Mouse (Mus musculus): ENCODE results near the gene Ier3. TPM values are rescaled to one million over a fixed set of nuclear protein-coding genes. Genes with fewer than 3 reads are reported as not detected.

Ier3 gene
- polyA plus RNA-seq, 1 experiment from 2014 or later: 13.7 TPM

DNA sequence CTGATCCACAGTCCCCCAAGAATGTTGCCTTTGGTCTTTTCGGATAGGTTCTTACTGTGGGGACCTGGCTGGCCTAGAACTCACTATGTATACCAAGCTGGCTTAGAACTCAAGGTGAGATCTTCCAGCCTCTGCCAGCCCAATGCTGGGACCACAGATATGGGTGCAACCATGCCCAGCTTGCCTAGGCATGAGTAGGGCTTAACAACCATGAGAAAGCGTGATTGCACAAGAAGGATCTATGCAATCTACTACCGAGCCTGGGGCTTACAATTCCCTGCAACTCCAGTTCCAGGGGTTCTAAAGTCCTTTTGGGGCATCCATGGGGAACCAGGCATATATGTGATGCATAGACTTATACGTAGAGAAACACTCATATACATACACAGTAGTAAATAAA lies 30.6 kb upstream of the Ier3 start:
- Histone ChIP-seq H3K9ac (no peak overlapping the region), H3K4me1 (no peaks in the 10 kb centered on the region), H3K27ac (no peak overlapping the region), H3K4me3 (no peak overlapping the region), H3K27me3 (no peaks in the 10 kb centered on the region), H3K9me3 (no peaks in the 10 kb centered on the region), H3K36me3 (no peaks in the 10 kb centered on the region), H3K4me2 (replicated peaks) (no peak overlapping the region)
- WGBS: 88% methylated on average over 4 of the region's 4 CpGs
- no peak for ATAC-seq (ENCODE audit: low FRiP score, low read depth)

- Histone ChIP-seq H3K27ac (no peak overlapping the region), H3K27me3 (no peaks in the 10 kb centered on the region), H3K4me1 (no peaks in the 10 kb centered on the region), H3K9ac (no peak overlapping the region), H3K36me3 (no peaks in the 10 kb centered on the region), H3K4me3 (no peak overlapping the region), H3K4me2 (replicated peaks) (no peak overlapping the region), H3K9me3 (no peaks in the 10 kb centered on the region)
- 78% methylated on average over 2 of the region's 2 CpGs for WGBS
- ATAC-seq (ENCODE audit: low FRiP score, low read depth): no peak
Observed at GRCm38 (mm10) chr17:35792837-35793236, 28.6 kb upstream of the Ier3 start.

- Histone ChIP-seq H3K27ac (no peak overlapping the region), H3K27me3 (no peaks in the 10 kb centered on the region), H3K36me3 (no peaks in the 10 kb centered on the region), H3K4me3 (no peak overlapping the region), H3K9me3 (peaks cover 8% of the 10 kb centered on the region; the same call in 1 of the 2 replicates), H3K9ac (no peak overlapping the region), H3K4me2 (replicated peaks) (no peak overlapping the region), H3K4me1 (no peaks in the 10 kb centered on the region)
- no peak for ATAC-seq (ENCODE audit: low FRiP score, low read depth)
- 60% methylated on average over 2 of the region's 2 CpGs for WGBS
Observed at GRCm38 (mm10) chr17:35795099-35795498, 26.4 kb upstream of the Ier3 start.

GRCm38 (mm10) chr17:35795656-35796055 lies 25.8 kb upstream of the Ier3 start:
- 83% methylated on average over 6 of the region's 6 CpGs for WGBS
- ATAC-seq (ENCODE audit: low FRiP score, low read depth): no peak
- Histone ChIP-seq H3K4me1 (no peaks in the 10 kb centered on the region), H3K9me3 (peaks cover 8% of the 10 kb centered on the region; the same call in 1 of the 2 replicates), H3K4me3 (no peak overlapping the region), H3K36me3 (no peaks in the 10 kb centered on the region), H3K9ac (no peak overlapping the region), H3K27ac (no peak overlapping the region), H3K27me3 (no peaks in the 10 kb centered on the region), H3K4me2 (replicated peaks) (no peak overlapping the region)

- Histone ChIP-seq H3K4me1 (no peaks in the 10 kb centered on the region), H3K9ac (no peak overlapping the region), H3K4me3 (no peak overlapping the region), H3K27ac (no peak overlapping the region), H3K4me2 (replicated peaks) (no peak overlapping the region), H3K36me3 (no peaks in the 10 kb centered on the region), H3K27me3 (no peaks in the 10 kb centered on the region), H3K9me3 (peaks cover 8% of the 10 kb centered on the region; the same call in 1 of the 2 replicates)
- ATAC-seq (ENCODE audit: low FRiP score, low read depth): no peak
- 69% methylated on average over 5 of the region's 5 CpGs for WGBS
Observed at GRCm38 (mm10) chr17:35796835-35797234, 24.6 kb upstream of the Ier3 start.

DNA sequence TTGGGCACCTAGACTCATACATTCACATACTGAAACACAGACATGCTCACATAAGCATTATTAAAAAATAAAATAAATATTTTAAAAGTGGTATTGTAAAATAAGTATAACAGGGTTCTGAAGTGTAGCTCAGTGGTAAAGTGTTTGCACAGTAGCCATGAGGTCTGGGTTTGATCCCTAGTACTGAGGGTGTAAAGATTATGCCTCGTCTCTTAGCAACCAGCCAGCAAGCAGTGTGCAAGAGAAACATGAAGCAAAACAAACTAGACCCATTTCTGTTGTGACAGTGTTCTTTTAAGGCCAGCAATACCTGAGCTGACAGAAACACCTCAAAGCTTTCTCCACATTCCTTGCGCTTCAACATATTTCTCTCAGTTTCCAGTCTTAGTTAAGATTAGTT lies 20.6 kb upstream of the Ier3 start:
- Histone ChIP-seq H3K36me3 (no peaks in the 10 kb centered on the region), H3K9ac (no peak overlapping the region), H3K4me2 (replicated peaks) (no peak overlapping the region), H3K27ac (no peak overlapping the region), H3K4me1 (no peaks in the 10 kb centered on the region), H3K9me3 (peaks cover 8% of the 10 kb centered on the region; the same call in 1 of the 2 replicates), H3K27me3 (no peaks in the 10 kb centered on the region), H3K4me3 (no peak overlapping the region)
- no peak for ATAC-seq (ENCODE audit: low FRiP score, low read depth)
- WGBS: 77% methylated on average over 2 of the region's 2 CpGs

- WGBS: 69% methylated on average over 6 of the region's 6 CpGs
- no peaks in the 10 kb centered on the region for H3K27me3 ChIP-seq
- ATAC-seq (ENCODE audit: low FRiP score, low read depth): no peak
Observed at GRCm38 (mm10) chr17:35803020-35803419, 18.5 kb upstream of the Ier3 start.

GRCm38 (mm10) chr17:35803858-35804399 lies 17.6 kb upstream of the Ier3 start:
- Histone ChIP-seq H3K4me3 (no peak overlapping the region), H3K4me1 (no peaks in the 10 kb centered on the region), H3K4me2 (replicated peaks) (no peak overlapping the region), H3K36me3 (no peaks in the 10 kb centered on the region), H3K27me3 (no peaks in the 10 kb centered on the region), H3K27ac (no peak overlapping the region), H3K9ac (no peak overlapping the region), H3K9me3 (no peaks in the 10 kb centered on the region)
- WGBS: 83% methylated on average over 4 of the region's 4 CpGs
- no peak for ATAC-seq (ENCODE audit: low FRiP score, low read depth)

More at GRCm38 (mm10) chr17:35803020-35803419, 18.5 kb upstream of the Ier3 start:
- Histone ChIP-seq H3K9me3 (peaks cover 8% of the 10 kb centered on the region; the same call in 1 of the 2 replicates), H3K4me1 (no peaks in the 10 kb centered on the region), H3K9ac (no peak overlapping the region), H3K4me3 (no peak overlapping the region), H3K27ac (no peak overlapping the region; the same call in 1 of the 2 replicates), H3K36me3 (no peaks in the 10 kb centered on the region), H3K4me2 (replicated peaks) (no peak overlapping the region)

DNA sequence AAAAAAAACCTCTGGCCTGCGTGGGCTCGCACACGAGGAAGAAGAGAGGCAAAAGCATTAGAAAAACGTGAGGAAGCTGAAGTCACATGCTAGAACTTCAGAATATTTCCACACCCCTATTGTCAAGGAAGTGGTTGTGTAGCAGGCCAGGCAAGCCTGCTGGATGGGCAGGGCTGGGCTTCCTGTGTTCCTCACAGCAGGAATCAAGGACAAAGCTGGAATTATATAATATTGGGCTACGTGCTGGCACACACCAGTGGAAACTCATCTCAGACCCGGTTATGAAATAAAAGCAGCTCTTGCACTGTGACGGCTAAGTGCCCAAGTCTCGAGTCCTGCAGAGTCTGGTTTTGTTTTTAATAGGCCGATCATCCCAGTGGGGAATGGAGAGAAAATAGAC lies 13.4 kb upstream of the Ier3 start:
- H3K27ac ChIP-seq: peak overlapping the region; percentile 29; the same call in 1 of the 2 replicates
- 59% methylated on average over 9 of the region's 9 CpGs for WGBS

GRCm38 (mm10) chr17:35809395-35809794 lies 12.1 kb upstream of the Ier3 start:
- 93% methylated on average over 11 of the region's 11 CpGs for WGBS

More for the DNA sequence above, 13.4 kb upstream of the Ier3 start:
- no peak; the same call in 1 of the 2 replicates for ATAC-seq (ENCODE audit: low FRiP score, low read depth)
- H3K4me3 ChIP-seq: no peak overlapping the region
- peaks cover 12% of the 10 kb centered on the region for H3K4me1 ChIP-seq
- no peak overlapping the region for H3K9ac ChIP-seq
- no peaks in the 10 kb centered on the region for H3K9me3 ChIP-seq
- H3K27me3 ChIP-seq: no peaks in the 10 kb centered on the region
- no peak overlapping the region for H3K4me2 ChIP-seq (replicated peaks)
- no peaks in the 10 kb centered on the region for H3K36me3 ChIP-seq

GRCm38 (mm10) chr17:35810900-35811648 lies 10.4 kb upstream of the Ier3 start:
- Histone ChIP-seq H3K36me3 (no peaks in the 10 kb centered on the region), H3K4me3 (no peak overlapping the region), H3K4me2 (replicated peaks) (no peak overlapping the region), H3K27me3 (no peaks in the 10 kb centered on the region), H3K27ac (no peak overlapping the region), H3K9me3 (no peaks in the 10 kb centered on the region), H3K9ac (no peak overlapping the region), H3K4me1 (peaks cover 34% of the 10 kb centered on the region)
- ATAC-seq (ENCODE audit: low FRiP score, low read depth): no peak
- 81% methylated on average over 5 of the region's 5 CpGs for WGBS

More at GRCm38 (mm10) chr17:35809395-35809794, 12.1 kb upstream of the Ier3 start:
- no peaks in the 10 kb centered on the region for H3K27me3 ChIP-seq
- H3K4me3 ChIP-seq: no peak overlapping the region
- no peak for ATAC-seq (ENCODE audit: low FRiP score, low read depth)
- no peaks in the 10 kb centered on the region for H3K9me3 ChIP-seq
- H3K4me1 ChIP-seq: peaks cover 22% of the 10 kb centered on the region
- no peak overlapping the region for H3K9ac ChIP-seq
- no peak overlapping the region for H3K27ac ChIP-seq
- H3K36me3 ChIP-seq: no peaks in the 10 kb centered on the region
- no peak overlapping the region for H3K4me2 ChIP-seq (replicated peaks)

DNA sequence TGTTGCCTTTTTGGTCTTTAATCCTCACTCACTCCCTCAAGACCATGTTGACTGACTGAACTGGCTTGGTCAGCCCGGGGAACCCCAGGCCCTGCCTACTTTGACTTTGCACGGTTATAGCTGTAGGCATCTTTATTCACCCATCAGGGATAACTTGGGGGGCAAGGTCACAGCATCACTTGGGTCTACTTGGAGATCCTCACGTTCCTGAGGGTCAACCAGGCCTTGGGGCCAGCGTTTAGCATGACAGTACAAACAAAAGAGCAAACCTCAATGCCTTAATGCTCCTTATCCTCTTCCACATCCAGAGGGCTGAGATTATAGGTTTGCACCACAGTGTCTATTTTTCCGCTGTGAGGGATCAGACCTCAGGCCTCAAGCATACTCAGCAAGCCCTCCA lies 9.2 kb upstream of the Ier3 start:
- Histone ChIP-seq H3K9me3 (no peaks in the 10 kb centered on the region), H3K27me3 (no peaks in the 10 kb centered on the region), H3K4me3 (no peak overlapping the region), H3K36me3 (no peaks in the 10 kb centered on the region), H3K27ac (peak overlapping the region; percentile 81), H3K4me2 (replicated peaks) (no peak overlapping the region), H3K4me1 (peaks cover 46% of the 10 kb centered on the region), H3K9ac (no peak overlapping the region)
- ATAC-seq (ENCODE audit: low FRiP score, low read depth): no peak
- WGBS: 80% methylated on average over 5 of the region's 5 CpGs
